Mouse (Mus musculus) adipocyte (in vitro differentiated cells): ENCODE measurements around the gene Rpl29.

Experiments used
- DNase-seq: peaks from one replicate; pipeline ENCODE4 v3.0.0-alpha.2; 2016; ENCODE audit warnings: low spot score

The Rpl29 gene

GRCm38 (mm10) chr9:106417841-106418625, 11.2 kb upstream of the Rpl29 start:
- DNase-seq: peak; percentile 58

- no peak for DNase-seq
These were observed 8.6 kb upstream of the Rpl29 start for GRCm38 (mm10) chr9:106420608-106421007.

GRCm38 (mm10) chr9:106421033-106421864, 8.0 kb upstream of the Rpl29 start:
- no peak for DNase-seq

- peak; percentile 87 for DNase-seq
These were observed 7.4 kb upstream of the Rpl29 start for GRCm38 (mm10) chr9:106421865-106422160.

GRCm38 (mm10) chr9:106428719-106429220, 484 bp upstream of the Rpl29 start:
- DNase-seq: no peak

GRCm38 (mm10) chr9:106430015-106430264, 686 bp downstream of the Rpl29 start:
- DNase-seq: no peak

GRCm38 (mm10) chr9:106433389-106433788, 4.1 kb downstream of the Rpl29 start:
- DNase-seq: no peak

- no peak for DNase-seq
These were observed 7.3 kb downstream of the Rpl29 start for GRCm38 (mm10) chr9:106436566-106436965.

GRCm38 (mm10) chr9:106442680-106443079, 13.4 kb downstream of the Rpl29 start:
- no peak for DNase-seq

- no peak for DNase-seq
These were observed 15.6 kb downstream of the Rpl29 start for GRCm38 (mm10) chr9:106444836-106445235.

- peak; percentile 91 for DNase-seq
These were observed 18.1 kb downstream of the Rpl29 start, which contains the start of the genes Abhd14b and Abhd14a for GRCm38 (mm10) chr9:106447348-106447747. Gene Abhd14b (plus strand): TSS chr9:106447459. Gene Abhd14a (minus strand): TSS chr9:106447678.

- DNase-seq: no peak
These were observed 18.7 kb downstream of the Rpl29 start for GRCm38 (mm10) chr9:106447951-106448350.

GRCm38 (mm10) chr9:106448498-106449031, 19.3 kb downstream of the Rpl29 start:
- peak; percentile 69 for DNase-seq

GRCm38 (mm10) chr9:106449947-106450346, 20.7 kb downstream of the Rpl29 start:
- DNase-seq: no peak

GRCm38 (mm10) chr9:106450661-106451060, 21.4 kb downstream of the Rpl29 start:
- peak; percentile 77 for DNase-seq

- DNase-seq: no peak
These were observed 22.0 kb downstream of the Rpl29 start for GRCm38 (mm10) chr9:106451298-106451697.

GRCm38 (mm10) chr9:106451899-106452298, 22.6 kb downstream of the Rpl29 start:
- DNase-seq: no peak

- DNase-seq: no peak
These were observed 23.1 kb downstream of the Rpl29 start for GRCm38 (mm10) chr9:106452351-106452750.

- DNase-seq: no peak
These were observed 23.6 kb downstream of the Rpl29 start for GRCm38 (mm10) chr9:106452821-106453220.

- peak; percentile 55 for DNase-seq
These were observed 24.2 kb downstream of the Rpl29 start, which contains the start of gene Pcbp4 for GRCm38 (mm10) chr9:106453271-106454070. Gene Pcbp4 (plus strand): TSS chr9:106453291.

GRCm38 (mm10) chr9:106454071-106454761, 25.0 kb downstream of the Rpl29 start:
- DNase-seq: no peak
